Comparison of ENCODE assay signal across 8 mouse cellular contexts in genomic region chr7:73400051-73400916, GRCm38 (mm10). TPM values are rescaled to one million over a fixed set of nuclear protein-coding genes. Genes with fewer than 3 reads are reported as not detected.
DNase-seq lines count a peak whose midpoint lies in the region; ATAC-seq and TF ChIP-seq lines count a peak whose summit lies in the region.

No protein-coding gene starts in this region.

- H3K4me3 ChIP-seq in kidney, embryonic 14.5 days (ENCODE audit: low read length): peak overlapping the region; percentile 35
- peak overlapping the region; percentile 27; the same call in 1 of the 2 replicates for H3K4me3 ChIP-seq in cortical plate, adult 2 months (ENCODE audit: insufficient read depth, low read length)
- H3K4me3 ChIP-seq in hindbrain, embryonic 14.5 days (replicated peaks; ENCODE audit: low read length): peak overlapping the region; percentile 23
- peak overlapping the region; percentile 27 for H3K4me3 ChIP-seq in midbrain, embryonic 15.5 days

- H3K9me3 ChIP-seq in kidney, embryonic 14.5 days (ENCODE audit: control insufficient read depth, low read length): no peaks in the 10 kb centered on the region
- H3K9me3 ChIP-seq in hindbrain, embryonic 14.5 days (ENCODE audit: control insufficient read depth, low read length): no peaks in the 10 kb centered on the region
- no peaks in the 10 kb centered on the region for H3K9me3 ChIP-seq in midbrain, embryonic 15.5 days

- H3K27ac ChIP-seq in kidney, embryonic 14.5 days (ENCODE audit: low read depth, low read length): no peak overlapping the region
- H3K27ac ChIP-seq in cortical plate, adult 2 months (ENCODE audit: insufficient read depth, low read length): no peak overlapping the region
- H3K27ac ChIP-seq in hindbrain, embryonic 14.5 days: peak overlapping the region; percentile 77
- H3K27ac ChIP-seq in midbrain, embryonic 15.5 days: peak overlapping the region; percentile 78

- peak; percentile 67 for ATAC-seq in kidney, embryonic 14.5 days (ENCODE audit: low FRiP score, low TSS enrichment)
- ATAC-seq in hindbrain, embryonic 14.5 days (ENCODE audit: low FRiP score): peak; percentile 54
- peak; percentile 59 for ATAC-seq in midbrain, embryonic 15.5 days (replicated peaks)

- peak overlapping the region; percentile 67 for H3K4me2 ChIP-seq in kidney, embryonic 14.5 days (replicated peaks; ENCODE audit: low read depth, low read length)
- H3K4me2 ChIP-seq in hindbrain, embryonic 14.5 days (replicated peaks): peak overlapping the region; percentile 59
- H3K4me2 ChIP-seq in midbrain, embryonic 15.5 days: peak overlapping the region; percentile 55

- peak overlapping the region; percentile 44; the same call in 1 of the 2 replicates for H3K9ac ChIP-seq in kidney, embryonic 14.5 days (ENCODE audit: low read depth, low read length)
- peak overlapping the region; percentile 54 for H3K9ac ChIP-seq in hindbrain, embryonic 14.5 days
- H3K9ac ChIP-seq in midbrain, embryonic 15.5 days: peak overlapping the region; percentile 30; the same call in 1 of the 2 replicates

- no peak for DNase-seq in kidney, adult 9 months
- peak; percentile 57 for DNase-seq in hindbrain, embryonic 14.5 days (ENCODE audit: low spot score)
- DNase-seq in ovary, postnatal 10 days (ENCODE audit: low spot score): no peak
- DNase-seq in left cerebral cortex, postnatal 25 days (ENCODE audit: low spot score in 2 of 2): no peak
- DNase-seq in frontal cortex, adult 2 months (ENCODE audit: extremely low spot score in 1 of 2, low spot score in 1 of 2): no peak

- no peaks in the 10 kb centered on the region for H3K27me3 ChIP-seq in kidney, embryonic 14.5 days (ENCODE audit: control insufficient read depth, insufficient read depth, low read length)
- no peaks in the 10 kb centered on the region for H3K27me3 ChIP-seq in hindbrain, embryonic 14.5 days (ENCODE audit: control insufficient read depth, insufficient read depth, low read length)
- no peaks in the 10 kb centered on the region for H3K27me3 ChIP-seq in midbrain, embryonic 15.5 days (replicated peaks)

- intact Hi-C loops in left cerebral cortex, postnatal 25 days (cut with DNase I): loop anchor here (2.0 kb wide), 1 partner anchor 23 kb away; no protein-coding TSS in a partner anchor

- TF ChIP-seq POLR2A in cortical plate, adult 2 months (IDR thresholded peaks at IDR 0.05; ENCODE audit: extremely low read depth, insufficient read depth, low read length): no peak

- peaks cover 54% of the 10 kb centered on the region for H3K4me1 ChIP-seq in kidney, embryonic 14.5 days (ENCODE audit: control insufficient read depth, insufficient read depth, low read length)
- H3K4me1 ChIP-seq in cortical plate, adult 2 months (ENCODE audit: control insufficient read depth, insufficient read depth, low read length): peaks cover 2% of the 10 kb centered on the region
- H3K4me1 ChIP-seq in hindbrain, embryonic 14.5 days (replicated peaks; ENCODE audit: control insufficient read depth, insufficient read depth, low read length): peaks cover 57% of the 10 kb centered on the region
- H3K4me1 ChIP-seq in midbrain, embryonic 15.5 days: peaks cover 54% of the 10 kb centered on the region

- H3K36me3 ChIP-seq in kidney, embryonic 14.5 days (ENCODE audit: control insufficient read depth, insufficient read depth, low read length): no peaks in the 10 kb centered on the region
- 0 out of 2 replicates have a peak, but pooled peaks cover 5% of the 10 kb centered on the region for H3K36me3 ChIP-seq in hindbrain, embryonic 14.5 days (replicated peaks; ENCODE audit: control insufficient read depth, insufficient read depth)
- no peaks in the 10 kb centered on the region for H3K36me3 ChIP-seq in midbrain, embryonic 15.5 days (replicated peaks)

- TF ChIP-seq CTCF in cortical plate, adult 2 months (IDR thresholded peaks at IDR 0.05; ENCODE audit: extremely low read depth, insufficient read depth, low read length): no peak

- WGBS in kidney, embryonic 14.5 days: 10% methylated on average over 20 of the region's 20 CpGs
- WGBS in hindbrain, embryonic 14.5 days: 10% methylated on average over 20 of the region's 20 CpGs
- 9% methylated on average over 20 of the region's 20 CpGs for WGBS in midbrain, embryonic 15.5 days

RNA-seq across cellular contexts. Expression of gene Rgma, which starts 25.0 kb away (rescaled TPM):
- polyA plus RNA-seq in kidney, embryonic 14.5 days (2014; fragmentation: Nextera tagmentation; extraction: Ambion mirVana): 17.3 and 18.7 TPM in 2 replicates
- polyA plus RNA-seq in cortical plate, adult 2 months (2012; rRNA removed): 29.4 and 30.2 TPM in 2 replicates
- polyA plus RNA-seq in hindbrain, embryonic 14.5 days (2014; fragmentation: Nextera tagmentation; extraction: Ambion mirVana): 46.3 and 46.7 TPM in 2 replicates
- polyA plus RNA-seq in midbrain, embryonic 15.5 days (2015; fragmentation: Nextera tagmentation; extraction: Ambion mirVana): 46.6 and 50.4 TPM in 2 replicates
- total RNA-seq in left cerebral cortex, postnatal 25 days (2021): 10 to 100 TPM; 62.3 to 66.1 TPM
- 27.9 and 31.7 TPM in 2 replicates for polyA plus RNA-seq in frontal cortex, adult 2 months (2012; rRNA removed)

Comparison
In these comparisons a context has a peak if more than half of its experiments do, and no peak if none do; other contexts are left out.
1. H3K27ac ChIP-seq: peak in hindbrain, embryonic 14.5 days (single experiment) and midbrain, embryonic 15.5 days (single experiment); none in kidney, embryonic 14.5 days (single experiment) and cortical plate, adult 2 months (single experiment).
2. Peak in every context shown above with its lines, with median percentiles within 50 percentile points of each other: ATAC-seq, H3K4me2 ChIP-seq, H3K4me3 ChIP-seq and H3K9ac ChIP-seq.